Mouse (Mus musculus): ENCODE results near the gene Gm21836. TPM values are rescaled to one million over a fixed set of nuclear protein-coding genes. Genes with fewer than 3 reads are reported as not detected.
"Not testable (repeated sequence)": the region's sequence is repeated elsewhere in the genome, so short reads cannot be mapped to it uniquely, and the experiment has no call there.

The Gm21836 gene
- not detected in 2 replicates for polyA plus RNA-seq (2015; fragmentation: Nextera tagmentation; extraction: Ambion mirVana)

- 82% methylated on average over 2 of the region's 2 CpGs for WGBS
- not testable (repeated sequence) for H3K27me3 ChIP-seq
Measured at GRCm38 (mm10) chr9:124493693-124494092, at the start of gene Gm21836. TSS of gene Gm21836 (minus strand) at chr9:124493793.

GRCm38 (mm10) chr9:124480361-124480980 is 13.1 kb downstream of the Gm21836 start:
- not testable (repeated sequence) for H3K4me3 ChIP-seq; H3K9me3 ChIP-seq; H3K4me1 ChIP-seq (replicated peaks); ATAC-seq (ENCODE audit: low read depth); H3K9ac ChIP-seq; H3K27ac ChIP-seq (replicated peaks); H3K27me3 ChIP-seq; H3K4me2 ChIP-seq
- WGBS, result 65% methylated on average over 13 of the region's 15 CpGs
- peaks cover 13% of the 10 kb centered on the region for H3K36me3 ChIP-seq

More at GRCm38 (mm10) chr9:124493693-124494092, at the start of gene Gm21836:
- not testable (repeated sequence) for H3K4me2 ChIP-seq; ATAC-seq (ENCODE audit: low read depth); H3K27ac ChIP-seq (replicated peaks); H3K9ac ChIP-seq; H3K4me1 ChIP-seq (replicated peaks); H3K4me3 ChIP-seq; H3K36me3 ChIP-seq
- peaks cover 16% of the 10 kb centered on the region for H3K9me3 ChIP-seq

- Histone ChIP-seq H3K36me3 (peaks cover 17% of the 10 kb centered on the region), H3K27me3 (no peaks in the 10 kb centered on the region), H3K4me2 (no peak overlapping the region), H3K4me3 (no peak overlapping the region), H3K4me1 (replicated peaks) (no peaks in the 10 kb centered on the region), H3K9ac (no peak overlapping the region), H3K27ac (replicated peaks) (no peak overlapping the region), H3K9me3 (peaks cover 6% of the 10 kb centered on the region; the same call in 1 of the 2 replicates)
- 87% methylated on average over 3 of the region's 3 CpGs for WGBS
- no peak for ATAC-seq (ENCODE audit: low read depth)
Measured at GRCm38 (mm10) chr9:124478081-124478480, 15.5 kb downstream of the Gm21836 start.

GRCm38 (mm10) chr9:124476096-124476902 is 17.3 kb downstream of the Gm21836 start, which contains the start of gene Ppp2r3d:
TSS of gene Ppp2r3d (minus strand) at chr9:124476898.
- Histone ChIP-seq H3K9ac (no peak within 1 kb of the TSS), H3K4me1 (replicated peaks) (no peaks in the 10 kb centered on the region), H3K4me3 (no peak within 1 kb of the TSS), H3K27ac (replicated peaks) (no peak within 1 kb of the TSS), H3K9me3 (peaks cover 6% of the 10 kb centered on the region; the same call in 1 of the 2 replicates), H3K4me2 (no peak within 1 kb of the TSS), H3K36me3 (peaks cover 17% of the 10 kb centered on the region), H3K27me3 (no peaks in the 10 kb centered on the region)
- WGBS, result 98% methylated on average over 22 of the region's 22 CpGs
- ATAC-seq (ENCODE audit: low read depth), result peak; percentile 59; the same call in 1 of the 2 replicates

- H3K4me3 ChIP-seq, result no peak overlapping the region
- H3K27me3 ChIP-seq, result no peaks in the 10 kb centered on the region
- H3K9ac ChIP-seq, result no peak overlapping the region
- no peaks in the 10 kb centered on the region for H3K4me1 ChIP-seq (replicated peaks)
- H3K36me3 ChIP-seq, result peaks cover 17% of the 10 kb centered on the region
- no peak overlapping the region for H3K4me2 ChIP-seq
- no peak for ATAC-seq (ENCODE audit: low read depth)
- H3K27ac ChIP-seq (replicated peaks), result no peak overlapping the region
- H3K9me3 ChIP-seq, result peaks cover 6% of the 10 kb centered on the region; the same call in 1 of the 2 replicates
- 86% methylated on average over 15 of the region's 15 CpGs for WGBS
Measured at GRCm38 (mm10) chr9:124475689-124476088, 17.9 kb downstream of the Gm21836 start.

- H3K27me3 ChIP-seq, result no peaks in the 10 kb centered on the region
- no peaks in the 10 kb centered on the region for H3K9me3 ChIP-seq
- H3K4me2 ChIP-seq, result no peak overlapping the region
- H3K36me3 ChIP-seq, result no peaks in the 10 kb centered on the region
- no peak overlapping the region for H3K9ac ChIP-seq
- WGBS, result 0% methylated on average over 1 of the region's 1 CpGs
- H3K27ac ChIP-seq (replicated peaks), result no peak overlapping the region
- H3K4me3 ChIP-seq, result no peak overlapping the region
- ATAC-seq (ENCODE audit: low read depth), result no peak
- no peaks in the 10 kb centered on the region for H3K4me1 ChIP-seq (replicated peaks)
Measured at GRCm38 (mm10) chr9:124456572-124456971, 37.0 kb downstream of the Gm21836 start.

Other genes with a start within 250 kb of the Gm21836 start
- gene 2010315B03Rik, start 181.1 kb downstream of the Gm21836 start, polyA plus RNA-seq (2015; fragmentation: Nextera tagmentation; extraction: Ambion mirVana), result 9.2 and 9.4 TPM in 2 replicates
- 156 and 164 TPM in 2 replicates for gene Ppp2r3d, start 16.9 kb downstream of the Gm21836 start, polyA plus RNA-seq (2015; fragmentation: Nextera tagmentation; extraction: Ambion mirVana)